Mouse (Mus musculus) yolk sac, embryonic 10.5 days (tissue): ENCODE measurements at regions not wholly inside any gene's neighbourhood (a gene's known extent, or its start where the extent isn't known, plus 50 kb on each side); places are given as distances from the start of the nearest gene placed in this dataset.

ENCODE experiments used
- DNase-seq: peaks from one replicate; pipeline ENCODE4 v3.0.0-alpha.2; 2017; ENCODE audit warnings: low spot score

GRCm38 (mm10) chr16:5673372-5673960 lies 211.7 kb upstream of the Rbfox1 start:
- no peak for DNase-seq

GRCm38 (mm10) chr16:5672871-5673270 lies 212.3 kb upstream of the Rbfox1 start:
- DNase-seq, result no peak

- no peak for DNase-seq
These were observed 216.7 kb upstream of the Rbfox1 start for GRCm38 (mm10) chr16:5668403-5668967.

GRCm38 (mm10) chr16:5661918-5662317 lies 223.2 kb upstream of the Rbfox1 start:
- DNase-seq, result no peak

GRCm38 (mm10) chr16:5651551-5651950 lies 233.6 kb upstream of the Rbfox1 start:
- DNase-seq, result no peak

GRCm38 (mm10) chr16:5651002-5651401 lies 234.2 kb upstream of the Rbfox1 start:
- DNase-seq, result no peak

- DNase-seq, result no peak
These were observed 245.2 kb upstream of the Rbfox1 start for GRCm38 (mm10) chr16:5639956-5640355.

- DNase-seq, result no peak
These were observed 255.2 kb upstream of the Rbfox1 start for GRCm38 (mm10) chr16:5629996-5630395.

GRCm38 (mm10) chr16:5627910-5628309 lies 257.2 kb upstream of the Rbfox1 start:
- no peak for DNase-seq

GRCm38 (mm10) chr16:5627117-5627909 lies 257.8 kb upstream of the Rbfox1 start:
- DNase-seq, result no peak

- DNase-seq, result no peak
These were observed 260.0 kb upstream of the Rbfox1 start for GRCm38 (mm10) chr16:5625159-5625558.

- no peak for DNase-seq
These were observed 264.6 kb upstream of the Rbfox1 start for GRCm38 (mm10) chr16:5620566-5620965.

- no peak for DNase-seq
These were observed 268.8 kb upstream of the Rbfox1 start for GRCm38 (mm10) chr16:5616356-5616755.

GRCm38 (mm10) chr16:5595359-5595758 lies 289.8 kb upstream of the Rbfox1 start:
- DNase-seq, result no peak

GRCm38 (mm10) chr16:5578333-5578732 lies 306.8 kb upstream of the Rbfox1 start:
- DNase-seq, result no peak

GRCm38 (mm10) chr16:5572780-5573179 lies 312.4 kb upstream of the Rbfox1 start:
- no peak for DNase-seq

GRCm38 (mm10) chr16:5570619-5571018 lies 314.5 kb upstream of the Rbfox1 start:
- DNase-seq, result no peak

- DNase-seq, result no peak
These were observed 313.3 kb upstream of the Eef2kmt start for GRCm38 (mm10) chr16:5569101-5569500.

- no peak for DNase-seq
These were observed 293.2 kb upstream of the Eef2kmt start for GRCm38 (mm10) chr16:5549026-5549425.

GRCm38 (mm10) chr16:5548602-5549001 lies 292.8 kb upstream of the Eef2kmt start:
- DNase-seq, result no peak

GRCm38 (mm10) chr16:5546808-5547207 lies 291.0 kb upstream of the Eef2kmt start:
- DNase-seq, result no peak

- no peak for DNase-seq
These were observed 290.0 kb upstream of the Eef2kmt start for GRCm38 (mm10) chr16:5545801-5546200.

GRCm38 (mm10) chr16:5544436-5544835 lies 288.7 kb upstream of the Eef2kmt start:
- no peak for DNase-seq
